Mouse (Mus musculus) c-Kit-positive CD71-negative TER-119-negative erythroid progenitor cells, embryonic 14.5 days (primary cell): Measurements from ENCODE around the gene Olfr809.

Experiments
- DNase-seq: peaks from one replicate; pipeline ENCODE4 v3.0.0-alpha.2; 2013; ENCODE audit warnings: low read depth

Olfr809 gene

GRCm38 (mm10) chr10:129774338-129774737 is at the start of gene Olfr809:
Olfr809 (plus strand) TSS chr10:129774638.
- DNase-seq, result no peak

DNA sequence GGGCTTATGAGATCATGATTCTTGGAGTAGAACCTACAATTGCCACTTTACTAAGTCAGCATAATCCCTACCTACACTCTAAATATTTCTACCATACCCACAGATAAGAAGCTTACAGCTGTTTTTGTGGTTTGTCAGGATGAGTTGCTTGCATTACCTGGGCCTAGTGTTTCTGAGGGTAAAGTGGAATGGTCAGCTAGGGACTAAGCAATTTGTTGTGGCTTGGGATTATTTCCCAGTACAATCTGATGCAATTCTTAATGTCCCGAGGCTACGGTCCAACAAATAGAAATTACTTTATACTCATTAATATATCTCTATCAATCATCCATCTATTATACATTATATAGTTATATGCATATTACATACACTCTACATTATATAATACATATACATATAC is 45.2 kb upstream of the Olfr809 start, which contains the start of gene Olfr805:
Gene Olfr805 (minus strand): TSS at position 101 of the 400 bp plus-strand sequence.
- no peak for DNase-seq

GRCm38 (mm10) chr10:129741821-129742220 is 32.6 kb upstream of the Olfr809 start, which contains the start of gene Olfr806:
Olfr806 (minus strand) TSS chr10:129741921.
- no peak for DNase-seq

DNA sequence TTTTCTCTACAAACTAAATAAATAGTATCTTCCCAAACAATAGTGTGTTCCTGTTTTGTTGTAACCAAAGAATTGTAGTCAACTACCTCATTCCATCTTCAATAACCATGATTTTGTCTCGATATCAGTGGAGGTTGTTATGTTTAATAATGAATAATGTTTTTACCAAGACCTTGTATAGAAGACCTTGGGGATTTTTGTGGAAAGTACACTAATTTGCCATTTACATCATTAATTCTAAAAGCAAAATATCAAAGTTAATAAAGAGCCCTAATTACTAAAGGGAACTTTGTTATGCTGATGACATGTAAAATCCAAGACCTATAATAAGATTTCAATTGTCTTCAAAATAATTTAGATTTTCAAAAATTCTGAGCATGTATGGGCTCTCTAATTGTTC is 16.7 kb upstream of the Olfr809 start, which contains the start of gene Olfr807:
Gene Olfr807 (minus strand): TSS at position 101 of the 400 bp plus-strand sequence.
- no peak for DNase-seq

- DNase-seq, result no peak
Observed at GRCm38 (mm10) chr10:129765182-129765581, 9.3 kb upstream of the Olfr809 start, which contains the start of gene Olfr808. Olfr808 (plus strand) TSS chr10:129765482.

DNA sequence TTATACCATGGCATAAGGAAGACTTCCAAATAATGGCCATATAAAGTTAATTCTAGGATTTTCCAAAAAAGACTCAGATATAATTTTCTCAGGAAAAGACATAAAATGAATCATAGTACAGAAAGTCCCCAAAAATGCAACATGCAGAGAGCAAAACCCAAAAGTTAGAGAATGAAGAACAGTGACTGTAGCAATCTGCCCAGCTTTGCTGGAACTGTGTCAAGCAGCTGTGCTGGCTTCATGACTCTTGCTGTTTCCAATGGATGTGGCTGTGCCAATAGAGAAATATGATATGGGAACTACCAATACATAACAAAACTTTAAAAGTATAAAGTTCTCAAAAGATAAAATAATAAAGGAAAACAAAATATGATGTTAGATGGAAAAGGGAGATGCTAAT is 3.7 kb downstream of the Olfr809 start:
- DNase-seq, result no peak

- no peak for DNase-seq
Observed at GRCm38 (mm10) chr10:129794817-129795216, 20.4 kb downstream of the Olfr809 start, which contains the start of gene Olfr810. Olfr810 (minus strand) TSS chr10:129794917.

DNA sequence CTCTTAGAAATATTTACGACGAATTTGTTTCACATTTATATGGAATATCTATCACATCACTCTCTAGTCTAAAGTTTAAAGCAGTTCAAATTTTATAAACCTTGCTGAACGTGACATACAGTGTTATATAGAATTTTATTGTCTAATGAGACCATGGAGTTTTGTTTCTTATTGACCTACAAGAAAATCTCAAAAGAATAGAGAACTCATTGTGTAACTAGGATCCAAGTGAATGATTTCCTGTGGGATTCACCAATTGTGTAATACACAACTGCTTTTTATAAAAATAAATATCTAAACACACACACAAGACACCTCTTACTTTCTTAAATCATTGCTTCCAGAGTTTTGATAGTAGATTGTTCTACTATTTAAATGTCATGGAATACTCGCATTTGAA is 29.9 kb downstream of the Olfr809 start, which contains the start of gene Olfr811:
Gene Olfr811 (minus strand): TSS at position 101 of the 400 bp plus-strand sequence.
- no peak for DNase-seq
